Mouse (Mus musculus): ENCODE data around the gene Cntd1.
"Not testable (repeated sequence)": the region's sequence is repeated elsewhere in the genome, so short reads cannot be mapped to it uniquely, and the experiment has no call there.

Cntd1 gene

DNA sequence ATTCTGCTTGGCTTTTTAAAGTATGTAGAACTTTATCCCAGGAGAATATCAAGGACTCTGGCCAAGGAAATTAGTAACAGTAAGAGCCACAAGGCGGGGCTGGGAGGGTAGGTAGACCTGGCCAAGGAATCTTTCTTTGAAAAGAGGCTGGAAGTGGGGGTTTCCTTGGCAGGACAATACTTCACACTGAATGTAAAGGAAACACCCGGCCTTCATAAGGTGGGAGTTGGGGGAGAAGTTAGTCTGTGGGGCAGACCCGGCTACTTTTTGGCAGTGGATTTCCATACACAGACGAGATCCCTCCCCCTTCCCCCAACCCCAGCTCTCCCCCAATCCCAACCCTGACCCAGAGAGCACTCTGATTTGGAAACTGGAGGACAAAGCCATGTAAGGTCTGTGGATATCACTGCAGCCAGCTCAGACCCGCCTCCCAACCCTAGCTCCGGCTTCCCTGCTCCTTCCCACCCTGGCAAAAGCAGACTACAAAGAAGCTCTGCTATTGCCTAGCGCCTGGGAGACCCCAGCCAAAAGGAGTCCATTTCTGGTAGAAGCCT, 51.6 kb downstream of the Cntd1 start, which contains the start of gene Aoc3:
TSS of gene Aoc3 (plus strand) at position 235 of the 554 bp plus-strand sequence.
- DNase-seq (ENCODE audit: extremely low spot score) = no peak

DNA sequence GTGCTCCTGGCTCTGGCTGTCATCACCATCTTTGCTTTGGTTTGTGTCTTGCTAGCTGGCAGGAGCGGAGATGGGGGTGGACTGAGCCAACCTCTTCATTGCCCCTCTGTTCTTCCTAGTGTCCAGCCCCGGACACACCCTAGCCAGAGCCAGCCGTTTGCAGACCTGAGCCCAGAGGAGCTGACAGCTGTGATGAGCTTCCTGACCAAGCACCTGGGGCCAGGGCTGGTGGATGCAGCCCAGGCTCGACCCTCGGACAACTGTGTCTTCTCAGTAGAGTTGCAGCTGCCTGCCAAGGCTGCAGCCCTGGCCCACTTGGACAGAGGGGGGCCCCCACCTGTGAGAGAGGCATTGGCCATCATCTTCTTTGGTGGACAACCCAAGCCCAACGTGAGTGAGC, 52.1 kb downstream of the Cntd1 start:
- not testable (repeated sequence) for DNase-seq (ENCODE audit: extremely low spot score)

DNA sequence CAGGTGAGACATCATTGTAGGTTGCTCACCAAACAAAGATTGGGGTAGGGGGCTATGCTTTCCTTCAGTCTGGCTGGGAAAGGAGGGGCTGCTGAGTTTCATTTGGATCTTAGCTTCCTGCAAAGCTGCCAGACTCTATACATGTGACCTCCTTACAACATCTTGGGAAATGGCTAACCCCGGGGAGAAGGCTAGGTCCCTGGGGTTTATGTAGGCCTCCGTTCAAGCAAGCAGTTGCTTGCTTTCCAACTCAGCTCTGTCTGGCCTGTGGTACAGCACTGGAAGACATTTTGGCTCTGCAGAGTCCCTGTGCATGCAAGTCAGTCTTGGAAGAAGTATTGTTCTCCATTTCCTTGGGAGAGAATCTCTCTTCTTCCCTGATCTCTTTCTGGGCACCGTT, 53.7 kb downstream of the Cntd1 start:
- no peak for DNase-seq (ENCODE audit: extremely low spot score)

DNA sequence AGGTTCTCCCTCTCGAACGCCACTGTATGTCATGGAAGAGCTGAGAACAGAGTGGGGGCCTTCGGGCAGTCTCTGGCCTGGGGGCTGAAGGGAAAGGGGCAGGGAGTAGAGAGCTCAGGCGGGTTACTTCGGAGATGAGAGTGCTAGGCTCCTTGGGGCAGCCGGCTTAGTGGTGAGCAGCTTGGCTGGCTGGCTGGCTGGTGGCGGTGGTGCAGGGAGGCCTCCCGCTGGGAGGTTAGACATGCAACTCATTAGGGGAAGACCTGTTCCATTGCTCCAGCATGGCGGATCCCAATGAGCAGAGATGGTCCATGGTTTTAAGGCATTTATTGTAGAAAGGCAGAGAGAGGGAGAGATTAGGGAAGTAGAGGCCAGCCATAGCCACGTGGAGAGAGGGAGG, 55.2 kb downstream of the Cntd1 start:
- DNase-seq (ENCODE audit: extremely low spot score) = no peak

DNA sequence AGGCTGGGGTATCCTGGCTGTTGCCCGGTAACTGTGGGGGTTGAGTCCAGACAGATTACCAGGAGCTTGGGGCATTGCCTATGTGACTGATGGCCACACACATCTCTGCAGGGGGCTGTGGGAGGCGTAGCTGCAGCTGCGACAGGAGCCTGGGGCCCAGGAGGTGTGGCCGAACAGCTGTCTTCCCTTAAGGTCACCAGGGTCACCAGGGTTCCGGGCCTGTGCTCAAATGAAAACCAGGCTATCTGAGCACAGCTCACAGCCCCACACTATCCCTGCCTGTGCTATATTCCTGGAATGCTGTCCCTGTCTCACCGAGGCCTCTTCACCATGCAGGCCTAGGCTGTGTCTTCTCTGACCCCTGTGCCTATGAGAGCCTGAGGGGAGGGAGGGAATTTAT, 55.7 kb downstream of the Cntd1 start:
- peak; percentile 82 for DNase-seq (ENCODE audit: extremely low spot score)

DNA sequence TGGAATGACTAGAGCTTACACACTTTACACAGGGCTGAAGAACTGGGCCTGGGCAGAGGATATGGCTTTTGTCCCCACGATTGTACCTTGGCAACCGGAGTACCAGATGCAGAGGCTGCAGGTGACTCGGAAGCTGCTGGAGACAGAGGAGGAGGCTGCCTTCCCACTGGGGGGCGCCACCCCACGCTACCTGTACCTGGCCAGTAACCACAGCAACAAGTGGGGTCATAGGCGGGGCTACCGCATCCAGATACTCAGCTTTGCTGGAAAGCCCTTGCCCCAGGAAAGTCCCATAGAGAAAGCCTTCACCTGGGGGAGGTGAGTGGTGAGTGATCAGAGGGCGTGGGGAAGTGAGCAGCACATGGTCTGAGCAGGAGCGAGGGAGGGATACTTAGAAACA, 56.9 kb downstream of the Cntd1 start:
- no peak for DNase-seq (ENCODE audit: extremely low spot score)

DNA sequence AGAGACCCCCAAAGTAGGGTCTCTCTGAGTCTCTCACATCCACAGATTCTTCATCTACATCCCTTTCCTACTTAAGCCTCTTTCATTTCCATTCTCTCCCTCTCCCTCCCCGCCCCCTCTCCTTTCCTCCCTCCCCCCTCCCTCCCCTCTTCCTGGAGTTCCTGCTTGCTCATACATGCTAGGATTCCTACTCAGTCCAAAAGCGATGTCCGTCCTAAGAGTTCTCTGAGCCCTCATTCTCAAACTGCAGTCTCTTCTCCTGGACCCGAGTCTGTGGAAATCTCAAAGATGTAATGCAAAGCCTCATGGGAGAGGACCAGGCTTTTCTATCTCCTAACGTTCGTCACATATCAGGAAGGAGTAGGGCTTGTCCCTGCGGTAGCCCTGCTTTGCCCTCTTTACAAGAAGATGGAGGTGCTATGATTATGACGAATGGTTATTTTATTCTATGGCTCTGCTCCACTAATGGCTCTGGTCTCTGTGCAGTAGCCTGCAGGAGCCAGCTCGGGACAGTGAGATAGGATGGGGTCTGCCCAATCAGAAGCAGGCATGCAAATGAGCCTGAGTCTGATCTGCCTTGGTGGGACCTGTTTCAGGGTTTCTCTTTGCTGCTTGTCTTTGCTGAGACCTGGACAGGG, 59.4 kb downstream of the Cntd1 start:
- peak; percentile 71 for DNase-seq (ENCODE audit: extremely low spot score)
